Mouse (Mus musculus) layer of hippocampus, postnatal 25 days (tissue): ENCODE measurements around the gene Rtn4r. TPM values are rescaled to one million over a fixed set of nuclear protein-coding genes. Genes with fewer than 3 reads are reported as not detected.

Experiments
- DNase-seq, 2 experiments: peaks; one replicate each; pipeline ENCODE4 v3.0.0; 2022; ENCODE audit warnings: mixed read lengths in 2 of 2, low spot score in 1 of 2; ENCODE audit errors: extremely low spot score in 1 of 2
- total RNA-seq, 2 experiments: library from RNA; stranded (reverse); gene quantifications; 2 replicates each; pipeline ENCODE4 v1.2.3; 2021

Rtn4r gene
- total RNA-seq, 2 experiments from 2014 or later: 102 to 111 TPM

DNA sequence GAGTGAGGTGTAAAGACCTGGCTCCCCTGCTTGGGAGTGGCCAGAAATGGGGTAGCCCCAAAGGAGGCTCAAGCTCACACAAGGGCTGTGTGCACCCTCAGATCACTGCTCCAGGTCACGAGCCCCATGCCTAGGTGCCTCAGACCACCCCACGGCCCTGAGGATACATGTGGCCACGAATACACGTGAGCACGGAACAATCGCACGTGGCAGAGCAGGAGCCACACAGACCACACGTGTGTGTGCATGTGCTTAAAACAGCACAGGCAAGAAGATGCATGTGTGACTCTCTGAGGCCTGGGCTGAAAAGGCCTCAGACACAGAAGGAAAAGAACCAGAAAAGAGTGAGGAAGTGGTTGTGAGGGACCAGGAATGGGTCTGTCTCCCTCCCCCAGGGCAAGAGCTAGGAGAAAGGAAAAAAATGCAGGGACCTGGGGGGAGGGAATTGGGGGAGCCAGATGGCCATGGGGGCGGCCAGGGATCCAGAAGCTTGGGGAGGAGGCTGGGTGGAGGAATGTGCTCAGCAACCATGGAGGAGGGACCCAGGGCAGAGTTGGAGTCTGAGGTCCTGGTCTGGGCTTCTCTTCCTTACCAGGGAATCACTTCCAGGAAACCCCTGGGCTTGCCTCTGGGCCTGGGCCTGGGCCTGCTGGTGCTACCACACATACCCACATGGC lies 25.5 kb downstream of the Rtn4r start:
- DNase-seq: no peak

DNA sequence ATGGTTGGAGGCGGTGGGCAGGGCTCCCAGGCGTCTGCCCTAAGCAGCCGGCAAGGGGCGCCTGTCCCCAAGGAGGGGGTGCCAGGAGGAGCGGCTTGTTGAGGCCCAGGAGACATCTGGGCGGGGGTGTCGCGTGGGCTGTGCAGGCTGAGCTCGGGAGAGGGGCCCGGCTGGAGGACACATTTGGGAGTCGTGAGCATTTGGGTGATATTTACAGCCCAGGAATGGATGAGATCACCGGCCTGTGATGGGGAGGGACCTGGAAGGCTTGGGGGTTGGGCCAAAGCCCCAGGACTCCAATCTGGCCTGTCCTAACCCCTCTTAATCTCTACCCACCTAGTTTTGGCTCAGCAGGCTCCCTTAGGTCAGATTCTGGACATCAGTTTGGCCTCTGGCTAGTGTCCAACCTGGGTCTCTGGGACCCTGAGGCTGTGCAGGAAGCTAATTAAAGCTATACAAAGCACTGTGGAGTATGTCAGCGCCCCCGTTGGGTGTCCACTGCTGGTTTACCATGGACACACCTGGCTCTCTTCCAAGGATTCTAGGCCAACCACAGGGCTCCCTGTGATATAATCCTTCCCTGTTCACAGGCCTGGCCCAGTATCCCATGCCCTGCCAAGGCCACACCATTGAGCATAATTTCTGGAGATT lies 27.2 kb downstream of the Rtn4r start:
- DNase-seq: peak; percentile 79 to 83

- DNase-seq: no peak
Measured at GRCm38 (mm10) chr16:18156579-18157350, 29.3 kb downstream of the Rtn4r start.

DNA sequence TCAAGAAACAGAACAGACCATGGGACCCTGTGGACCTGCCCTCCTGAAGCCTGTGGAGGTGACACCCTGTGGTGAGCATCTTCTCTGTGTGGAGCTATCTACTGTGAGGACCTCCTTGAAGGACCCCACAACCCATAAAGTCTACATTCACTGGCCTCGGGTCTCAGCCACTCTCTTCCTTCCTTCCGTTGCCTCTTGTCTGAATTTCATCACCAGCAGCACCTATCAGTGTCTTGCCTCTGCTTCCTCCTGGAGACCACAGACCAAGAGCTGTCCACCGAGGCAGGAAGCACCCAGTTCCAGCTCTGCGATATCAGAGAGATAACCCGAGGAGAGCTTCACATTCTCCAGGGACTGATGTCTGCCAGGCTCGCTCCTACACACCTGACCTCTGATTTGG lies 31.8 kb downstream of the Rtn4r start:
- DNase-seq: no peak

DNA sequence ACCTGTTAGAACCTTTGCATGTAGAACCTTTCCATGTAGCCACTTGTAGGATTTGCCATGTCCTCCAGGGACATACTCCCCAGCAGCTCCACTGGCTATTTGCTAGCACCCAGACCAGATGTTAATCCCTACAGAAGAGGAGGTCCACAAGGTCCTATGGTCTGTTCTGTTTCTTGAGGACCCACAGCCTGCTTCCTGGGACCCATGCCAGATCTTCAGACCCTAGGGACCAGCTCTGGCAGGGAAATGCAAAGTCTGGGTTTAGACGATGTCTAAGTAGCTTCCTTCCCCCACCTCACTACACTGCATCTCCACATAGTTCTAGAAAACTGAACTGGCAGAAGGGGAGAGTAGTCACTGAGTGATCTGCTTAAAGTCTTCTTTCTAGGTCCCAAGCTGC lies 32.3 kb downstream of the Rtn4r start:
- DNase-seq: no peak

- DNase-seq: no peak
Measured at GRCm38 (mm10) chr16:18160514-18160913, 33.1 kb downstream of the Rtn4r start.

- no peak for DNase-seq
Measured at GRCm38 (mm10) chr16:18161190-18161589, 33.7 kb downstream of the Rtn4r start.

DNA sequence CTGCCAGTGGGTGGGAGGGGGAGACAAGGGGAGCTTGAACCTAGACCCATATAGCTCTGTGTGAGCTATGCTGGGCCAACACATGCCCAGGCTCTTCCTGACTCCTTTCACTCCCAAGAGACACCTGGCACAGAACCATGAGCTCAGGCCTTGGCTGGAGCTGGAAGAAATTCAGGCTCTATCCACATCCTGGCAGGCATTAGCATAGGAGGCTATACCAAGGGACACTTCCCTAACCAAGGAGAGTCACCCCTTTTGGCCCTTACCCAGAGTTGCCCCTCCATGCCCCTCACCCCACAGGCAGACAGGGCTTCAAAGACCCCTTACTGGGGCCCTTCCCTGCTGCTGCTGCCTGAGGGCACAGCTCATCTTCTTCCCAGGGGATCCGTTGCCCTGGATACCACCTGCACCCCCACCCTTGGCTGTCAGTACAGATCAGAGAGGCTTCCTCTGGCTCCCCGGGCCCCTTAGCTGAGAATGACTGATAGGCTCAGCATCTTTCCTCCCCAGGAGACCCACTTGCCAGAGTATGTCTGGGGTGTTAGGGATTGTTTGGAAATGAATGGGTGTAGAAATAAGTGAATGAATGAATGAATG lies 37.3 kb downstream of the Rtn4r start:
- no peak for DNase-seq

DNA sequence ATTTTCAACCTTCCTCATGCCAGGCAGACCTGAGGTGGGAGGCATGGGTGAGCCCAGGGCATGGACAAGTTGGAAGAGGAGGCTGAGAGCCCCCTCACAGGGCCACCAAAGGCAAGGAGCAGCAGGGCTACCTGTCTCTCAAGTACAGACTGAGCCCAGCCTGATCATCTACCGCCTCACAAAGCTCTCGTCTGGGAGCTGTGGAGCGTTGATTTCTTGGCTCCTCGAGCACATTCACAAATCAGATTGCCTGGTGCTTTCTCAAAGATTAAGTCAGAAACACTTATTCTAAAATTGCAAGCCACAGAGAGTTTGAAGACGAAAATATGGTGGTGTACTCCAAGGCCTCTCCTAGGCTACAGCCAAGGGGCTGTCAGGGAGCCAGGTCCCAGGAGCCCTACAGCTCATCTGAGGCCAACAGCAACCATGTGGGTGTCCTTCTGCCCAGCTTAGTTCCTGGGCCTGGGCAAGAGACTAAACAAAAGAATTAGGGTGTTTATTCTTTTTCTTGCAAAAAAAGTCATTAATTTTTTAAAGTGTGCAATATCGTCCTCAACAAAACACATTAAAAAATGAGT lies 39.3 kb downstream of the Rtn4r start:
- no peak for DNase-seq

- no peak for DNase-seq
Measured at GRCm38 (mm10) chr16:18169156-18169555, 41.7 kb downstream of the Rtn4r start.

GRCm38 (mm10) chr16:18169776-18170175 lies 42.3 kb downstream of the Rtn4r start:
- DNase-seq: no peak

- DNase-seq: peak; percentile 79 to 98
Measured at GRCm38 (mm10) chr16:18172266-18172855, 44.9 kb downstream of the Rtn4r start.

- peak in 1 of 2 experiments; percentile 47 for DNase-seq
Measured at GRCm38 (mm10) chr16:18173231-18173630, 45.8 kb downstream of the Rtn4r start.

GRCm38 (mm10) chr16:18173788-18174187 lies 46.3 kb downstream of the Rtn4r start:
- peak in 1 of 2 experiments; percentile 39 for DNase-seq

GRCm38 (mm10) chr16:18175817-18176541 lies 48.5 kb downstream of the Rtn4r start:
- no peak for DNase-seq

- DNase-seq: no peak
Measured at GRCm38 (mm10) chr16:18176758-18177157, 49.3 kb downstream of the Rtn4r start.

DNA sequence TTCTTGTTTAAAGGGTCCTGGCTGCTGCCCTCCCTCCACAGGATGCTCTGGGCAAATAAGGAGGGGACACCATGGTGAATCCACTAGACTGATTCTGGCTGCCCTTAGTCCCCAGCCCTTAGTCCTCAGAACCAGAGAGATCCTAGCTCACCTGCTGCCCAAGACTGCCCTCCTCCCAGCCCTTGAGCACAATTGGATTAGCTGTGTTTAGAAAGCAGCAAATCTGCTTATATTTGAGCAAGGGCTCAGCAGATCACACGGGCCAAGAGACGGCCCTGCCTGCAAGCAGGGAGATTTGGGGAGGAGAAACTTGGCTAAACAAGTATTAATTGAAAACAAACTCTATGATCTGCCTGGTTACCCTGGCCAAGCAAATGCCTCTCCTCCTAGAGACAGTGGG lies 52.1 kb downstream of the Rtn4r start:
- DNase-seq: no peak

DNA sequence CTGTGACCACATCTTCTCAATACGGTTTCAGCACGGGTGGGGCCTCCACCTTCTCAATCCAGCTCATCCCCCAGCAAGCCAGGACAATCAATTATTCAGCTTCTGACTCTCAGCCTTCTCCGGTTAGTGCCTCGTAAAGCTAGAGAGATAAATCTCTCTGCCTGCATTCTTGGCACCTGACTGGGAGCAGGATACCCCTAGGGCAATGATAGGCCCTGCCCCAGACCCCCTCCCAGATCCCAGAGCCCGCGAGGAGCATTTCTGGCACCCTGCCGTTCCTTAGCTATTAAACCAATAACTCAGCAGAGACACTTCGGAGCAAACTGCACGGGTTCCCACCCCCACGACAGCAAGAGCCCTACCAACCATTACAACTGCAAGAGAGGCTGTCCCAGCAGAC lies 54.0 kb downstream of the Rtn4r start:
- DNase-seq: no peak

DNA sequence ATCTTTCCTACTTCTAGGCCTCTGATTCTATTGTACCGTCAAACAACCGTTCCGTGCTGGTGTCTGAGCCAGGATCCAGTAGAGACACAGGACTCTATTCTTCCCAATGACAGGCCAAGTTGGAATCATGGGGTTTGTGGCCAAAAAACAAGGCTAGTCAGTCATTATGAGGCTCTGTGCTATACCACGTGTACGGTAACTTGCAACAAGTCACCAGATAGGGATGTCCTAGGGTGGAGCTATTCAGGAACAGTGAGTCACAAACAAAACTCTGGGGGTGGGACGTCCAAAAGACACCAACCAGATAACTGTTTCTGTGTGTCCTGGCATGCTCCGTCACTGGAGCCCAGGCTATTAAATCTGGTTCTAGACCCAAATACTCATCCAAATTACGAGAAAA lies 55.3 kb downstream of the Rtn4r start:
- no peak for DNase-seq
